Mouse (Mus musculus) heart, postnatal 14 days (tissue): ENCODE results near the gene Tdp2. TPM values are rescaled to one million over a fixed set of nuclear protein-coding genes. Genes with fewer than 3 reads are reported as not detected.
A peak's percentile ranks its signal among the peaks of the same experiment; 100 is the strongest.

ENCODE experiments used
- DNase-seq, 2 experiments: peaks; one replicate each; pipeline ENCODE4 v3.0.0; 2021 to 2022
- intact Hi-C: fragments of 180-260 bp; cut with DNase I; formaldehyde crosslinking; loops from one replicate; pipeline ENCODE4 v1.15.1; 2025
- long read RNA-seq, 2 experiments: library from polyadenylated mRNA; stranded (forward); transcript quantifications; one replicate each; pipeline ENCODE4 v2.0.0; 2021
- total RNA-seq, 2 experiments: library from RNA; stranded (reverse); gene quantifications; 2 replicates each; pipeline ENCODE4 v1.2.3; 2021

Tdp2 gene
- total RNA-seq = 10 to 100 TPM; 15.2 TPM
- long read RNA-seq, experiment 1, transcript Tdp2-201 (7 exons, 1,957 nt) = major isoform, 27 of 34 reads
- long read RNA-seq, experiment 1, partial matches to known transcripts = 0 of 34 reads
- long read RNA-seq, experiment 1, other reads (novel, unspliced or antisense) = 4 of 34 reads
- long read RNA-seq, experiment 2, transcript Tdp2-201 (7 exons, 1,957 nt) = major isoform, 25 of 29 reads
- long read RNA-seq, experiment 2, partial matches to known transcripts = 2 of 29 reads
- long read RNA-seq, experiment 2, other reads (novel, unspliced or antisense) = 1 of 29 reads

DNA sequence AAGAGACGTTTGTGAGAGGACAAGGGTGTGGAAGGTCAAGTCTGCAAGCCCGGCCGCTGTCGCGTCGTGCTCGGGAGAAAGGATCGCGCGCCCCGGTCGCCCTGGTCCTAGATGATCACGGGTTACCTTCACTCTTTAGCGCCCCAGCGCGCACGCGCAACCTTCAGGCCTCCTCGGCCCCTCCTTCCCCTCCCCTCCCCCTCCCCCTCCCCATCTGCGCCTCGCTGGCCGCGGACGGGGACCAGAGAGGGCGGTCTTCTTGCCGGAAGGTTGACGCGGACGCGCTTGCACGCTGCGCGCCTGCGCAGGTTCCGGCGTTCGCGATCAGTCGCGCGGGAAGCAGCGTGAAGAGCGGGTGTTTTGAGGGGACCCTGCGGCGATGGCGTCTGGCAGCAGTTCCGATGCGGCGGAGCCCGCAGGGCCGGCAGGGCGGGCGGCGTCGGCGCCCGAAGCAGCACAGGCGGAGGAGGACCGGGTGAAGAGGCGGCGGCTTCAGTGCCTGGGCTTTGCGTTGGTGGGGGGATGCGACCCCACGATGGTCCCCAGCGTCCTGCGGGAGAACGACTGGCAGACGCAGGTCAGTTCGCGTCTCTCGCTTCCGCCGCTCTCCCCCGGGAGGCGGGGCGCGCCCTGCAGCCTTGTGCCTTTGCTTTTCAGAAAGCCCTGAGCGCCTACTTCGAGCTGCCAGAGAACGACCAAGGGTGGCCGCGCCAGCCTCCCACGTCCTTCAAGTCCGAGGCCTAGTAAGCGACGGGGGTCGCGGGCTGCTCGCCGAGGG, at the start of gene Tdp2, which contains the start of gene Acot13:
Tdp2 (plus strand) TSS at position 327 of the 778 bp plus-strand sequence.
Acot13 (minus strand) TSS at position 188 of the 778 bp plus-strand sequence.
- intact Hi-C loops = loop anchor here (2.0 to 5.0 kb wide), 2 partner anchors 31 to 74 kb away; partner anchors contain the start of gene BC005537
- DNase-seq = peak; percentile 95 to 96

DNA sequence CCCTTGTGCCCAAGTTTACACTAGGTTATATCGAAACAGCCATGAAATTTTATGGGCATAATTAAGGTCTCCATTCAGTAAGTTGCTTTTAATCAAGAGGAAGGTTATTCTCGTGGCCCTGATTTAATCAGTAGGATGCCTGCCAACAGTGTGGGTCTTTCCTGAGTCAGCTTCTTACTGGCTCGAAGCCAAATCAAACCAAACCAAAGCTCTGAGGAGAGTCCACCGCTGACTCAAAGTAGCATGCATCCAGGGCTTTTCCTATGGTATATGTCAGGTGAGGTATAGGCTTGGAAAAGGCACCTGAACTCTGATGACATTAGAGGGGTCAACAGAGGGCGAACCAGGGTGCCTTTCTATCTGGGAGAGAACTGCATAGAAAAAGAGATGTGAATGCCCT, 49.6 kb upstream of the Tdp2 start:
- no peak for DNase-seq
- intact Hi-C loops = no loop called here

GRCm38 (mm10) chr13:24786014-24786490, 45.4 kb upstream of the Tdp2 start:
- peak; percentile 6 to 29 for DNase-seq

DNA sequence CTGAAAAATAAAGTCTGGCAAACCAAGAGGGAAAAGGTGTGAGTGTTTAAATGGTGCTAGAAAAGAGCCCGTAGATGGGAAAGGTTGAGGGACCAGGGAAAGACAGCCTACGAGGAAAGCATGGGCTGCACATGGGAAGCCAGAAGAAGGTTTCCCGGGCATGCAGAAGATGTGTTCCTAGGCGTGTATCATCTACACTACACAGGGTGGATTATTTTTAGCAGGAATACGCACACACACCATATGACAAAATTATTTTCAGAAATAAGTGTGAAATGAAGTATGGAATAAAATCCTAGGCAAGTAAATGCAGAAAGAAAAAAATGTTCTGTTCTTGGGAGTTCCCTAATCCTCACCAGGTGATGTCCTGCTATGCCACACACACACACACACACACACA, 44.0 kb upstream of the Tdp2 start:
- no peak for DNase-seq
- intact Hi-C loops = no loop called here

More at GRCm38 (mm10) chr13:24786014-24786490, 45.4 kb upstream of the Tdp2 start:
- intact Hi-C loops = no loop called here

- peak; percentile 19 to 32 for DNase-seq
- intact Hi-C loops = no loop called here
Measured at GRCm38 (mm10) chr13:24791349-24791748, 40.1 kb upstream of the Tdp2 start.

GRCm38 (mm10) chr13:24792411-24793045, 39.0 kb upstream of the Tdp2 start:
- no peak for DNase-seq
- intact Hi-C loops = no loop called here

DNA sequence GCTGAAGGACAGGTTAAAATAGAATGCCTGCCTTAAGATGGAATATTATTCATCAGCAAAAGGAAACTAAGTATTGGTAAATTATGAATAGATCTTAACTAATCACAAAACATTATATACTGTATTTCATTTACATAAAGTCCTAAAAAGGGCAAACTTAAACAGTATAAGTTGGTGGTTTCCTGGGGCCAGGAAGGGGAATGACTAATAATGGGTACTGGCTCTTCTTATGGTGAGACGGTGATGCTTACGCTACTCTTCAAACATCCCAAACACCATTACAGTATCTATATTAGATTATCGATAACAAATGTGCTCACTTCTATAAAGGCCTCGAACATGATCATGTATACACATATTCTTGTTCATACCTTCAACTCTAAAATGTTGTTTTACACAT, 32.8 kb upstream of the Tdp2 start:
- DNase-seq = no peak
- intact Hi-C loops = no loop called here

DNA sequence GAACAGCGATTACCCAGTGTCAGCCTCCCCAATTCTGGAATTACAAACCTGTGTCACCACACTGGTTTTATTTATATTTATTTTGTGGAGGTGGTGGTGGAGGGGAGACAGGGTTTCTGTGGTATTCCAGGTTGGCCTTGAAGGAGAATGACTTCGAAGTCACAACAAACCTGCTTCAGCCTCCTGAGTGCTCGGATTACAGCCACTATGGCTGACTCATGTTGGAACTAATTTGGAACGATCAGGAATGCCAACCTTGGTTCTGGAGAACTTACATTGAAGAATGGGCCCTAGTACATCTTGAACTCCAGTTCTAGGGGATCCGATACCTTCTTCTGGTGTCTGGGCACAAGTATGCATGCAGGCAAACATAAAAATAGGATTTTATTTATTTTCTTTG, 32.1 kb upstream of the Tdp2 start:
- intact Hi-C loops = no loop called here
- no peak for DNase-seq

GRCm38 (mm10) chr13:24799925-24800673, 31.4 kb upstream of the Tdp2 start:
- intact Hi-C loops = loop anchor here (2.0 kb wide), 1 partner anchor 31 kb away; the partner anchor contains the start of genes Acot13 and Tdp2
- peak; percentile 42 to 49 for DNase-seq

DNA sequence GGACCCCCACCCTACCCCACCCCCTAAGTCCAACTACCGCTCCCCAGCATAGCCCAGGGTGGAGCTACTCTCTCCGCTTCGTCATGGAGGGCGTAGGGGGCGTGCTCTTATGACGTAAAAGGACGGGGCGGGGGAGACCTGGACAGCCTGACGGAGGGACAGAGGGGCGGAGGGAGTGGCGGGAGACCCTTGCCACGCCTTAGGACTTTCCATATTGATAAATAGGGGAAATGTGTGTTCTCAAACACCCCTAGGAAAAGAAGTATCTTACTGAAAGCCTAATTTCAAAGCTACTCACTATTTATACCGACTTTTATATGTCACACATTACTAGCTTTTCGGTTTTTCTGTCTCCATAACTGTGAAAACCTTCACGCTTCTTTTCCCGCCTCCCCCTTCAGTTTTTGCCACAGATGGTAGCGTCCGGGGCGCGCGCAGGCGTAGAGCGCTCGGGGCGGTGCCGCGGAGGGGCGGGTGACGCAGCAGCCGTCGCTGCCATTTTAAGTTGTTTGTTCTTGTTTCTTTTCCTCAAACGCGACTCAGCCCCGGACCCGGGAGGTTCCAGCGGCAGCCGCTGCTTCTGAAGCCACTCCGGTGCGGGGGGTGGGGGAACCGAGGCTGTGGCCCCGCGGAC, 30.7 kb upstream of the Tdp2 start:
- intact Hi-C loops = loop anchor here (2.0 kb wide), 1 partner anchor 30 kb away; the partner anchor contains the start of genes Acot13 and Tdp2
- peak; percentile 95 to 98 for DNase-seq

- intact Hi-C loops = loop anchor here (2.0 kb wide), 1 partner anchor 29 kb away; the partner anchor contains the start of genes Acot13 and Tdp2
- DNase-seq = peak; percentile 64 to 66
Measured at GRCm38 (mm10) chr13:24801308-24801921, 30.1 kb upstream of the Tdp2 start, which contains the start of gene BC005537. BC005537 (plus strand) TSS chr13:24801657.

- peak; percentile 29 to 36 for DNase-seq
- intact Hi-C loops = no loop called here
Measured at GRCm38 (mm10) chr13:24802131-24802691, 29.3 kb upstream of the Tdp2 start.

DNA sequence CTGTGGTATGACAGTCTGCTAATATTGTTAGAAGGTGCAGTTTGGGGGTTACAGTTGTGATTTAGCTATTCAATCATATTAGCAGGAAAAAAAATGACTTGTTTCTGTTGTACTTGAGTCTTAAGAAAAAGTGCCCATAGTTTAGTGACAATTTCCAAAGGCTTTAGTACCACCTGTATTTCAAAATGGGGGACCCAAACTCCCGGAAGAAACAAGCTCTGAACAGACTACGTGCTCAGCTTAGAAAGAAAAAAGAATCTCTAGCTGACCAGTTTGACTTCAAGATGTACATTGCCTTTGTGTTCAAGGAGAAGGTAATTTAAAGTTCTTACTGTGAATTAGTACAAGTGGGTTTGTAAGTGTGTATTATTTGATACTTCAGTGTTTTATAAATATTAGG, 28.3 kb upstream of the Tdp2 start:
- intact Hi-C loops = no loop called here
- no peak for DNase-seq

GRCm38 (mm10) chr13:24806079-24806478, 25.4 kb upstream of the Tdp2 start:
- DNase-seq = no peak
- intact Hi-C loops = no loop called here

DNA sequence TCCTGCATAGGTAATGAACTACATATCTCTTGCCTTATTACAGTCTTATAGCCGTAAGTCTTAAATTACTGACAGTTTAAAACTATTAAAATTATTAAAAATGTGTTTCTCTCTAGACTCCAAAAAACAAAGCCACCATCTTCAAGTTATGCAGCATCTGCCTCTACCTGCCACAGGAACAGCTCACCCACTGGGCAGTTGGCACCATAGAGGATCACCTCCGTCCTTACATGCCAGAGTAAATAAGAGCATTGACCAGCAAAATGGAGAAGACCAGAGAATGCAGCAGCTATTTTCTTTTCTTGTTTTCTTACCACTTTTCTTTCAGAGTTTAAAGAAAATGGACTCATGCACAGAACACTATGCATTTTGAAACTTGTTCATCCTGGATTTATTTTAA, 19.0 kb upstream of the Tdp2 start:
- intact Hi-C loops = no loop called here
- no peak for DNase-seq

DNA sequence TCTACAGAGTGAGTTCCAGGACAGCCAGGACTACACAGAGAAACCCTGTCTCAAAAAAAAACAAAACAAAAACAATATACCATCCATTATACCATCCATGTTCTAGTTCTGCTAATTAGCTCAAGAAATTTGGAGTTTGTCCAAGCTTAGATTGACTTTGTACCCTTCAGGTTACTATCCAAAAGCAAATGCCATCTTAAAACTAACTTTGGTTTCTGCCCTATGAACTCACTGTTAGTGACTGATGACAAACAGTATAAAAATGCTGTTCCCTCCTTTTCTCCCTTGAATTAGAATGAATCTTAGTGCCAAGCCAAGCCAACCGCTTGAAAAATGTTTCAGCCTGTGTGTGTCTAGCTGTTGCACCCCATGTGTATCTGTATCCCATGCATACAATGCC, 16.9 kb upstream of the Tdp2 start:
- intact Hi-C loops = no loop called here
- DNase-seq = no peak

DNA sequence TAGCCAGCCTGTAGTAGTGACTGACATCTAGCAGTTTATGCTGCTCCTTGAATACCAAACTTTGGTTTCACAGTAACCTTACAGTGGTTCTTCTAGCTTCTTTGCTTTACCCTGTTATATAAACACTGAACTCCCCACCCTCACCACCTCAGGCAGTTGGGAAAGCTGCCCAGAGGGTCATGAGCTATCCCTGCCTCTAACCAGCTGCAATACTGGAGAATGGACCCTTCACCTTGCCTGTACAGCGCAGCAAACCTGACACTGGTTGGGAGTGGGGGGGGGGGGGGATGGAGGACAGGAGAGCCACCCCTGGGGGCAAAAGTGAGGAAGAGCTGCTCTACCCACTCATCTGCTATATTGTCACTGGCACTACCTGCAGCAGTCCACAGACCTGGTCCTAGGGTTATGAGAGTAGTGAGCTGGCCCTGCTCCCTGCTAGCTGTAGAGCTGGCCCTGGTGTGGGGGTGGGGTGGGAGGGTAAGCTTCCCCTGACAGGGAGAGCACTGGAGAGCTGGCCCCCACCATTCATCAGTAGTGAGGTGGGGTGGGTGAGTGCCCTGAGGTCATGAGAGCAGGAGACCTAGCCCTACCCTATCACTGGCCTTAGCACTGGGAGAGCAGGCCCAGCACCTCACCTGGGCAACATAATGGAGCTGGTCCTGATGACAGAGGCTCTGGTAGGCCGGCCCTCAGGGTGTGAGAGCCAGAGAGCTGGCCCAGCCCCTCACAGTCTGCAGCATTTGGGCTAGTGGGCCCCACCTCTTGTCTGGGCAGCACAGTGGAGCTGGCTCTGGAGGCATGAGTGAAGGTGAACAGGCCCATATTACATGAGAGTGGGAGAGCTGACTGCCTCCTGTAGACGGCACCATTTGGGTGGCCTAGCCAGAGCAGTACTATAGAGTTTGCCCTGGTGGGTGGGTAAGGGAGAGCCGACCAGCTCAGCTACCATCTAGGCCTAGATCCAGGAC, 15.1 kb upstream of the Tdp2 start:
- intact Hi-C loops = no loop called here

GRCm38 (mm10) chr13:24819931-24820330, 11.5 kb upstream of the Tdp2 start:
- intact Hi-C loops = no loop called here
- DNase-seq = no peak

More for the DNA sequence above, 15.1 kb upstream of the Tdp2 start:
- DNase-seq = no peak
